Mouse (Mus musculus) heart, embryonic 15.5 days (tissue): ENCODE measurements around the gene Zfp91. TPM values are rescaled to one million over a fixed set of nuclear protein-coding genes. Genes with fewer than 3 reads are reported as not detected.
"Not testable (repeated sequence)": the region's sequence is repeated elsewhere in the genome, so short reads cannot be mapped to it uniquely, and the experiment has no call there.

Source experiments
- ATAC-seq: fragments of 200-750 bp; cut with Nextera tagmentation; replicated peaks from 2 replicates; pipeline ENCODE4 v1.8.0; 2017; ENCODE audit warnings: low read depth, moderate TSS enrichment; ENCODE audit not compliant: insufficient number of reproducible peaks, insufficient read depth, low FRiP score
- H3K27ac ChIP-seq: fragments of 300-500 bp; sonication (generic); 2 replicates; pipeline ENCODE4 v1.5.1; 2015; ENCODE audit warnings: mild to moderate bottlenecking, inconsistent platforms
- H3K27me3 ChIP-seq: fragments of 300-500 bp; sonication (generic); 2 replicates; pipeline ENCODE4 v1.6.1; 2015; ENCODE audit warnings: inconsistent platforms
- H3K36me3 ChIP-seq: fragments of 300-500 bp; sonication (generic); 2 replicates; pipeline ENCODE4 v1.6.1; 2015; ENCODE audit warnings: mild to moderate bottlenecking, inconsistent platforms
- H3K4me1 ChIP-seq: fragments of 300-500 bp; sonication (generic); replicated peaks from 2 replicates; pipeline ENCODE4 v1.6.1; 2015; ENCODE audit warnings: inconsistent platforms
- H3K4me2 ChIP-seq: fragments of 300-500 bp; sonication (generic); 2 replicates; pipeline ENCODE4 v1.6.1; 2015; ENCODE audit warnings: inconsistent platforms, mild to moderate bottlenecking, moderate library complexity
- H3K4me3 ChIP-seq: fragments of 300-500 bp; sonication (generic); 2 replicates; pipeline ENCODE4 v1.5.1; 2015; ENCODE audit warnings: mild to moderate bottlenecking, inconsistent platforms
- H3K9ac ChIP-seq: fragments of 300-500 bp; sonication (generic); 2 replicates; pipeline ENCODE4 v1.6.1; 2015; ENCODE audit warnings: mild to moderate bottlenecking, inconsistent platforms
- H3K9me3 ChIP-seq: fragments of 300-500 bp; sonication (generic); replicated peaks from 2 replicates; pipeline ENCODE4 v1.6.1; 2016; ENCODE audit warnings: inconsistent platforms
- WGBS: fragments of 180-500 bp; shearing (Covaris S2); methylation state at CpG from one replicate; pipeline ENCODE4 v1.1.7; 2015; ENCODE audit warnings: mixed read lengths; 5-methylcytosine and 5-hydroxymethylcytosine counted together
- polyA plus RNA-seq: library from polyadenylated mRNA; unstranded; fragments of >200 nt; fragmentation: Nextera tagmentation; extraction: Ambion mirVana; gene quantifications from 2 replicates; pipeline ENCODE4 v1.2.1, GENCODE M21; 2015

The Zfp91 gene
- polyA plus RNA-seq, 1 experiment from 2014 or later, result 11.4 TPM

DNA sequence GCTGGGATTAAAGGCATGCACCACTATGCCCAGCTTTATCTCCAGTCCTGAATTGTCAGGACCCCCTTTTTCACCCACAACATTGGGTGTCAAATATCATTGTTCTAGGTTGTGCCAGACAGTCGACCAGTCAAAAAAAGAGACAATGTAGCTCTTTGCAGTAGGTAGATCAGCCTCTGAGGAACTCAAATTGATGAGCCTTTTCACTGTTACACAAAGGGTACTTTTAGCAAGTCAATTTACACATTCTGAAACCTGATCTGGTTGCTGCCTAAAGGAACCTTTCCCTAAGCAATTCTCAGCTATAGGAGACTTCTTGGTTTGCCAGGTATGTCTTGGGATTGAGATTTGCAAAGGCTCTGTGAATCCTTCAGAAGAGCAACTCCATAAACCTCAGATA, 64.9 kb downstream of the Zfp91 start:
- Histone ChIP-seq H3K27me3 (no peaks in the 10 kb centered on the region), H3K4me2 (no peak overlapping the region), H3K9me3 (no peaks in the 10 kb centered on the region), H3K9ac (no peak overlapping the region), H3K36me3 (no peaks in the 10 kb centered on the region), H3K27ac (no peak overlapping the region), H3K4me3 (no peak overlapping the region), H3K4me1 (no peaks in the 10 kb centered on the region)
- no peak for ATAC-seq
- 45% methylated on average over 1 of the region's 1 CpGs for WGBS

GRCm38 (mm10) chr19:12725851-12726250, 70.1 kb downstream of the Zfp91 start:
- Histone ChIP-seq H3K27me3 (no peaks in the 10 kb centered on the region), H3K36me3 (no peaks in the 10 kb centered on the region), H3K27ac (no peak overlapping the region), H3K9me3 (no peaks in the 10 kb centered on the region), H3K9ac (no peak overlapping the region), H3K4me2 (no peak overlapping the region), H3K4me1 (no peaks in the 10 kb centered on the region), H3K4me3 (no peak overlapping the region)
- ATAC-seq, result no peak
- WGBS, result 73% methylated on average over 1 of the region's 1 CpGs

DNA sequence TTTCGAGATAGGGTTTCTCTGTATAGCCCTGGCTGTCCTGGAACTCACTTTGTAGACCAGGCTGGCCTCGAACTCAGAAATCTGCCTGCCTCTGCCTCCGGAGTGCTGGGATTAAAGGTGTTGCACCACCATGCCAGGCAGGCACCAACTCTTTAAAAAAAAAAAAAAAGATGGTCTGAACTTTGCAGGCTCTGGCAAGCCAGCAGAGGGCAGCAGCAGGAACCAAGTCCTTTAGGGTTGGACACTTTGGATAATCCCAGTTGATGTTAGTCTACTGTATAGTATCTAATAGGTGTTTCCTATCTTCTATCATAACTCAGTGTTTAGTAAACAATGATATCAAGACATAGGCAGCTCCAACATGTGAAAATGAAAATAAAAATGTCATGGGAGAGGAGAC, 73.6 kb downstream of the Zfp91 start:
- WGBS, result 70% methylated on average over 2 of the region's 3 CpGs

DNA sequence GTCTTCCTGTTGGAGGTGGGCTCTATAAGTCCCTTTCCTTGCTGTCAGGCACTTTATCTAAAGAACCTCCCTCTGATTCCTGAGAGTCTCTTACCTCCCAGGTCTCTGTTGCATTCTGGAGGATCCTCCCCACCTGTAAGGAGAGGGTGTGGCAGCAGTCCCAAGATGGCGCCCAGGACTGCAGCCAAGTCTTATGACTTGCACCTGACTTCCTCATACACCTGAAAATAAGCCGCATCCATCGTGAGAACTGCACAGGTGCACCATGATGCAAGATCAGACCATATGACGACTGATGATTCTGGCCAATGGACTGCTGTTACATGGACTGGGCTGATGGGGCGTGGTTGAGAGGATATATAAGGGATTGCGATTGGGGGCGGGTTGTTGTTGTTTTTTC, 74.3 kb downstream of the Zfp91 start:
- H3K4me2 ChIP-seq, H3K27ac ChIP-seq, H3K9ac ChIP-seq, H3K36me3 ChIP-seq, H3K4me1 ChIP-seq, ATAC-seq, H3K9me3 ChIP-seq, H3K27me3 ChIP-seq, H3K4me3 ChIP-seq: not testable (repeated sequence)
- 86% methylated on average over 7 of the region's 7 CpGs for WGBS

More for the DNA sequence above, 73.6 kb downstream of the Zfp91 start:
- no peaks in the 10 kb centered on the region for H3K27me3 ChIP-seq
- no peak overlapping the region for H3K9ac ChIP-seq
- no peaks in the 10 kb centered on the region for H3K36me3 ChIP-seq
- no peak overlapping the region for H3K4me3 ChIP-seq
- H3K4me1 ChIP-seq, result no peaks in the 10 kb centered on the region
- ATAC-seq, result no peak
- no peaks in the 10 kb centered on the region for H3K9me3 ChIP-seq
- H3K4me2 ChIP-seq, result no peak overlapping the region
- H3K27ac ChIP-seq, result no peak overlapping the region

GRCm38 (mm10) chr19:12720919-12721318, 75.0 kb downstream of the Zfp91 start:
- WGBS, result 82% methylated on average over 5 of the region's 5 CpGs
- not testable (repeated sequence) for H3K27me3 ChIP-seq

DNA sequence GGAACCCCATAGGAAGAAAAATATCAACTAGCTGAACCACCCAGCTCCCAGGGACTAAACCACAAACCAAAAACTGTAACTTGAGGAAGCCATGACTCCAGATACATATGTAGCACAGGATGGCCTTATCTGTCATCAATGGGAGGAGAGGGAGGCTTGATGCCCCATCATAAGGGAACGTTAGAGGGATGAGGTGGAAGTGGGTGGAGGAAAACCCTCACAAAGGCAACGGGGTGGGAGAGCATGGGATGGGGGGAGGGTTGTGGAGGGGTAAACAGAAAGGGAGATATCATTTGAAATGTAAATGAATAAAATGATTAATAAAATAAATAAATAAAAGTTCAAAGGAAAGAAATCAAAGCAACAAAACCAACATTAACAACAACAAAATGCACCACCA, 75.5 kb downstream of the Zfp91 start:
- Histone ChIP-seq H3K27ac (no peak overlapping the region), H3K9ac (no peak overlapping the region), H3K4me2 (no peak overlapping the region), H3K4me1 (no peaks in the 10 kb centered on the region), H3K9me3 (no peaks in the 10 kb centered on the region), H3K36me3 (no peaks in the 10 kb centered on the region), H3K4me3 (no peak overlapping the region), H3K27me3 (no peaks in the 10 kb centered on the region)
- no peak for ATAC-seq
- WGBS, result 48% methylated on average over 2 of the region's 2 CpGs

More at GRCm38 (mm10) chr19:12720919-12721318, 75.0 kb downstream of the Zfp91 start:
- not testable (repeated sequence) for H3K4me2 ChIP-seq, H3K27ac ChIP-seq, H3K9ac ChIP-seq, H3K9me3 ChIP-seq, H3K4me3 ChIP-seq, H3K4me1 ChIP-seq, H3K36me3 ChIP-seq, ATAC-seq

DNA sequence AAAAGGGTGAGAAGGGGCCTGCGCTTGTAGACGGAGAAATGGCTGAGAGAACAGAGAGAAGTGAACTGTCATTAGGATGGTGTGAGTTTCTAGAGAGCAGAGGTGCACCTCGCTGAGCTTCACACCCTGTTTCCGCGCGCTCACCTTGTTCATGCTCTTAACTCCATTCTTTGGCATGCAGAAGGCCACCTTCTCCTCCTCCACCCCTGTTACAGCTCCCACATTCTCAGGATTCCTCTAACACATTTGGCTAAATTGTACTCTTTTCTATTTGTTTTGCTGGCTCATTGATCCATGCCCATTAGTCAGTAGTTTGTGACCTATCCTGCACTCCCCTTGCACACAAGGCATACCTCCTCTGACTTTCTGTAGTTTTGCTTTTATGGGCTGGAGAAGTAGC, 76.7 kb downstream of the Zfp91 start:
- Histone ChIP-seq H3K4me3 (no peak overlapping the region), H3K4me1 (no peaks in the 10 kb centered on the region), H3K9me3 (no peaks in the 10 kb centered on the region), H3K9ac (no peak overlapping the region), H3K27ac (no peak overlapping the region), H3K27me3 (no peaks in the 10 kb centered on the region), H3K4me2 (no peak overlapping the region), H3K36me3 (no peaks in the 10 kb centered on the region)
- ATAC-seq, result no peak
- WGBS, result 82% methylated on average over 6 of the region's 6 CpGs

Other genes starting within 250 kb of the Zfp91 start
- 0.10 and 0.15 TPM in 2 replicates for gene Gm4952, start 196.2 kb downstream of the Zfp91 start, polyA plus RNA-seq
- not detected in 2 replicates for gene Glyat, start 162.8 kb downstream of the Zfp91 start, polyA plus RNA-seq
- not detected in 2 replicates for gene Olfr1442, start 125.7 kb downstream of the Zfp91 start, polyA plus RNA-seq
- not detected in 2 replicates for gene Olfr1443, start 118.0 kb downstream of the Zfp91 start, polyA plus RNA-seq
- gene Keg1, start 100.3 kb downstream of the Zfp91 start, polyA plus RNA-seq, result not detected in 2 replicates
- 0.77 and 0.97 TPM in 2 replicates for gene Cntf, start 30.5 kb downstream of the Zfp91 start, polyA plus RNA-seq
- 1.1 and 4.0 TPM in 2 replicates for gene Lpxn, start 67 bp upstream of the Zfp91 start, polyA plus RNA-seq
- gene Gm5244, start 50.6 kb upstream of the Zfp91 start, polyA plus RNA-seq, result not detected in 2 replicates
- gene Olfr1444, start 61.2 kb upstream of the Zfp91 start, polyA plus RNA-seq, result not detected in 2 replicates
- not detected in 2 replicates for gene Olfr1445, start 87.7 kb upstream of the Zfp91 start, polyA plus RNA-seq
- not detected in 2 replicates for gene Olfr1446, start 97.4 kb upstream of the Zfp91 start, polyA plus RNA-seq
- not detected in 2 replicates for gene Olfr1447, start 107.6 kb upstream of the Zfp91 start, polyA plus RNA-seq
- gene Olfr1448, start 128.3 kb upstream of the Zfp91 start, polyA plus RNA-seq, result not detected in 2 replicates
- gene Olfr1449, start 134.7 kb upstream of the Zfp91 start, polyA plus RNA-seq, result not detected in 2 replicates
- gene Olfr1450, start 154.1 kb upstream of the Zfp91 start, polyA plus RNA-seq, result not detected in 2 replicates
- gene Olfr1451, start 198.9 kb upstream of the Zfp91 start, polyA plus RNA-seq, result not detected in 2 replicates
- not detected in 2 replicates for gene Olfr1453, start 232.2 kb upstream of the Zfp91 start, polyA plus RNA-seq